Mouse (Mus musculus) neural tube, embryonic 11.5 days (tissue): ENCODE data around the gene Pten. TPM values are rescaled to one million over a fixed set of nuclear protein-coding genes. Genes with fewer than 3 reads are reported as not detected.

Experiments
- ATAC-seq: fragments of 200-750 bp; cut with Nextera tagmentation; 2 replicates; pipeline ENCODE4 v1.8.0; 2017; ENCODE audit warnings: moderate number of reproducible peaks, mild to moderate bottlenecking, moderate TSS enrichment, moderate library complexity; ENCODE audit not compliant: insufficient read depth, low FRiP score, low TSS enrichment
- DNase-seq: peaks from one replicate; pipeline ENCODE4 v3.0.0-alpha.2; 2015; ENCODE audit warnings: low spot score
- H3K27ac ChIP-seq: fragments of 300-500 bp; sonication (generic); 2 replicates; pipeline ENCODE4 v1.5.1; 2014; ENCODE audit warnings: low read depth, mild to moderate bottlenecking, low read length
- H3K27me3 ChIP-seq: fragments of 300-500 bp; sonication (generic); 2 replicates; pipeline ENCODE4 v1.6.1; 2014; ENCODE audit warnings: mild to moderate bottlenecking, low read length, mixed read lengths; ENCODE audit not compliant: control insufficient read depth, insufficient read depth
- H3K36me3 ChIP-seq: fragments of 300-500 bp; sonication (generic); 2 replicates; pipeline ENCODE4 v1.6.1; 2014; ENCODE audit warnings: mild to moderate bottlenecking, low read length, moderate library complexity, mixed read lengths; ENCODE audit not compliant: control insufficient read depth, insufficient read depth
- H3K4me1 ChIP-seq: fragments of 300-500 bp; sonication (generic); 2 replicates; pipeline ENCODE4 v1.6.1; 2014; ENCODE audit warnings: low read length, mixed read lengths; ENCODE audit not compliant: control insufficient read depth, insufficient read depth
- H3K4me2 ChIP-seq: fragments of 300-500 bp; sonication (generic); 2 replicates; pipeline ENCODE4 v1.6.1; 2014; ENCODE audit warnings: low read depth, mild to moderate bottlenecking, moderate library complexity
- H3K4me3 ChIP-seq: fragments of 300-500 bp; sonication (generic); 2 replicates; pipeline ENCODE4 v1.5.1; 2014; ENCODE audit warnings: low read depth, low read length
- H3K9ac ChIP-seq: fragments of 300-500 bp; sonication (generic); 2 replicates; pipeline ENCODE4 v1.6.1; 2014; ENCODE audit warnings: mild to moderate bottlenecking, low read length
- H3K9me3 ChIP-seq: fragments of 300-500 bp; sonication (generic); 2 replicates; pipeline ENCODE4 v1.6.1; 2016; ENCODE audit warnings: low read length; ENCODE audit not compliant: control insufficient read depth
- WGBS: fragments of 180-500 bp; shearing (Covaris S2); extraction: QIAGEN DNeasy Blood & Tissue Kit; methylation state at CpG from one replicate; pipeline ENCODE4 v1.1.7; 2014; 5-methylcytosine and 5-hydroxymethylcytosine counted together
- polyA plus RNA-seq: library from polyadenylated mRNA; unstranded; fragments of >200 nt; fragmentation: Nextera tagmentation; extraction: Ambion mirVana; gene quantifications from 2 replicates; pipeline ENCODE4 v1.2.1, GENCODE M21; 2014

Gene Pten
- polyA plus RNA-seq, 1 experiment from 2014 or later = 8.2 TPM

DNA sequence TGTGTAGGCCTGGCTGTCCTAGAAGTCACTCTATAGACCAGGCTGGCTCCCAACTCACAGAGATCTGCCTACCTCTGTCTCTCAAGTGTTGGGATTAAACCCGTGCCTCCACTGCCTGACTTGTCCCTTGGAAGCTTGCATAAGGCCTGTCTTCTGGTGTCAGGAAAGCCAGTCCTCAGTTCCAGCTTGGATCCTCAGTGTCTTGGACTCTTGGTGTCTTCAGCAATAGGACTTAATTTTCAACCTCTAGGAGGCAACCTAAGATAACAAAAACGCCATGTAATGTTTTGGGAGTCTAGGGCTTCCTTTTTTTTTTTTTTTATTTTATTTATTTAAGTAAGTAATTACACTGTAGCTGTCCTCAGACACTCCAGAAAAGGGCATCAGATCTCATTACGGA, 39.7 kb upstream of the Pten start:
- Histone ChIP-seq H3K9ac (no peak overlapping the region), H3K4me2 (no peak overlapping the region), H3K27ac (no peak overlapping the region), H3K9me3 (no peaks in the 10 kb centered on the region), H3K4me3 (no peak overlapping the region), H3K36me3 (no peaks in the 10 kb centered on the region), H3K27me3 (no peaks in the 10 kb centered on the region), H3K4me1 (no peaks in the 10 kb centered on the region)
- WGBS = 66% methylated on average over 3 of the region's 3 CpGs
- DNase-seq (no peak), ATAC-seq (no peak)

- WGBS = 92% methylated on average over 1 of the region's 1 CpGs
- H3K4me3 ChIP-seq = no peak overlapping the region
- no peak for ATAC-seq
These were observed 37.0 kb upstream of the Pten start for GRCm38 (mm10) chr19:32720319-32720718.

GRCm38 (mm10) chr19:32723817-32724216, 33.5 kb upstream of the Pten start:
- no peak overlapping the region for H3K9ac ChIP-seq
- H3K36me3 ChIP-seq = no peaks in the 10 kb centered on the region
- H3K27me3 ChIP-seq = no peaks in the 10 kb centered on the region
- 7% methylated on average over 7 of the region's 7 CpGs for WGBS
- H3K27ac ChIP-seq = no peak overlapping the region
- peaks cover 21% of the 10 kb centered on the region for H3K4me1 ChIP-seq
- no peak overlapping the region for H3K4me3 ChIP-seq
- H3K4me2 ChIP-seq = no peak overlapping the region
- H3K9me3 ChIP-seq = no peaks in the 10 kb centered on the region
- DNase-seq (peak; percentile 30), ATAC-seq (no peak; the same call in 1 of the 2 replicates)

More at GRCm38 (mm10) chr19:32720319-32720718, 37.0 kb upstream of the Pten start:
- peaks cover 10% of the 10 kb centered on the region for H3K4me1 ChIP-seq
- H3K27me3 ChIP-seq = no peaks in the 10 kb centered on the region
- no peak for DNase-seq
- no peak overlapping the region for H3K4me2 ChIP-seq
- no peaks in the 10 kb centered on the region for H3K9me3 ChIP-seq
- H3K36me3 ChIP-seq = no peaks in the 10 kb centered on the region
- H3K9ac ChIP-seq = no peak overlapping the region
- no peak overlapping the region for H3K27ac ChIP-seq

DNA sequence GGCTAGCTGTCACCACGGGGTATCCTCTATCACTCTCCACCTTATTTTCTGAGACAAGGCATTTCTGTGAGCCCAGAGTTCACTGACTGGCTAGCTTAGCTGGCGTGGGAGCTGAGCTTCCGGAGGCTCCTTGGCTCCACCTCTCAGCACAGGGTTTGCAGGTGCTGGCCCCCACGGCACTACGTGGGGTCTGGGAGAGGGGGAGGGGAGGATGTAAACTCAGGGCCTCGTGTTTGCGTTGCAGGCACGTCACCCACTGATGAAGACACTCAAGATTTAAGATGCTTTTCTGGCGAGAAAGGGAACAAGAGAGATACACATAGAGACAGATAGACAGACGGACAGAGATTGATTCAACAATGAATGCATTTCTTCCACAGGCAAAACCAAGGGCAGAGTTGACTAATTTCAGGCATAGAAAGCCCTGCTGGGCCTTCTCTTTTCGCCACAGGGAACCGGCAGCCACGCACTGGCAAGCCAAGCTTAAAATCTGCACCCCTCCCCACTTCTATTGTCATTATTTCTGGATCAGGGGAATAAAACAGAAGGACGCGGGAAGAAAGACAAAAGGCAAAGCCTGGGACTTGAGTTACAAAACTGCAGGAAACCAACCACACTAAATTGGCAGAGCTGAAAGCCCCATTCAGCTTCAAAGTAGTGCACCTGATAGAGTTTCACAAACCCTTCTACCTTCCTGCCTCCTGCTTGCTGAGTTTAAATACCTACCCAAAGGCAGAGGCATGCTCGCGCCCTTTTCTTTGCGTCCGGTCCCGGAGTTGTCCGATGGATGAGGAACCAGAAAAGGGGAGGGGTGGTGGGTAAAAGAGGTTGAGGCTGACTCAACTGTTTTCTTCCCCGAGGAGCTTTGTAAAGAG, 30.6 kb upstream of the Pten start:
- H3K27me3 ChIP-seq = no peaks in the 10 kb centered on the region
- peak; percentile 51 for ATAC-seq
- peak; percentile 54 for DNase-seq
- H3K4me1 ChIP-seq = peaks cover 21% of the 10 kb centered on the region
- H3K4me2 ChIP-seq = peak overlapping the region; percentile 35
- 1% methylated on average over 22 of the region's 22 CpGs for WGBS
- no peaks in the 10 kb centered on the region for H3K9me3 ChIP-seq
- H3K9ac ChIP-seq = peak overlapping the region; percentile 20
- 0 out of 2 replicates have a peak overlapping the region, but pooled peaks have one; percentile 21 for H3K27ac ChIP-seq
- no peaks in the 10 kb centered on the region for H3K36me3 ChIP-seq
- H3K4me3 ChIP-seq = peak overlapping the region; percentile 3; the same call in 1 of the 2 replicates

GRCm38 (mm10) chr19:32729785-32730184, 27.5 kb upstream of the Pten start:
- no peak for ATAC-seq
- H3K9ac ChIP-seq = no peak overlapping the region

DNA sequence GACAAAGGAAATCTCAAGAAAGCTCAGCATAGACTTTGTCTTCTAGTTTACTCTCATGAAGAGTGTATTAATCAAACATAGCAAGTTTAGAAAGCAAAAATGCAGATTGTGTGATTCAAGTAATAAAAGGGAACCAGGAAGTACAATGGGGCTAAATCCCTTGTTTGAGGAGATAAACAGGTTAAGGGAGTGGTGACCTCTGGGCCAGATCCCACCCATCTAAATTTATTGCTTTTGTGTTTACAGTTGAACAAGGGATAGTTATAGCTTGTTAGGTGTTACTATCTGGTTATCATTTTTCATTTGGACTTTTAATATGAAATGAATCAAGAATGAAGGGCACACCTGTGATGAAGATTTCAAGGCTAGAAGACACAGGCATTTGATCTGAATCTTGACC, 24.4 kb upstream of the Pten start:
- Histone ChIP-seq H3K4me2 (no peak overlapping the region), H3K9me3 (no peaks in the 10 kb centered on the region), H3K4me3 (no peak overlapping the region), H3K4me1 (no peaks in the 10 kb centered on the region), H3K27me3 (no peaks in the 10 kb centered on the region), H3K27ac (no peak overlapping the region), H3K36me3 (no peaks in the 10 kb centered on the region), H3K9ac (no peak overlapping the region)
- DNase-seq (no peak), ATAC-seq (no peak)

More at GRCm38 (mm10) chr19:32729785-32730184, 27.5 kb upstream of the Pten start:
- no peak overlapping the region for H3K4me3 ChIP-seq
- no peaks in the 10 kb centered on the region for H3K36me3 ChIP-seq
- H3K9me3 ChIP-seq = no peaks in the 10 kb centered on the region
- DNase-seq = no peak
- no peaks in the 10 kb centered on the region for H3K27me3 ChIP-seq
- WGBS = 92% methylated on average over 4 of the region's 4 CpGs
- H3K27ac ChIP-seq = no peak overlapping the region
- peaks cover 11% of the 10 kb centered on the region; the same call in 1 of the 2 replicates for H3K4me1 ChIP-seq
- no peak overlapping the region for H3K4me2 ChIP-seq

DNA sequence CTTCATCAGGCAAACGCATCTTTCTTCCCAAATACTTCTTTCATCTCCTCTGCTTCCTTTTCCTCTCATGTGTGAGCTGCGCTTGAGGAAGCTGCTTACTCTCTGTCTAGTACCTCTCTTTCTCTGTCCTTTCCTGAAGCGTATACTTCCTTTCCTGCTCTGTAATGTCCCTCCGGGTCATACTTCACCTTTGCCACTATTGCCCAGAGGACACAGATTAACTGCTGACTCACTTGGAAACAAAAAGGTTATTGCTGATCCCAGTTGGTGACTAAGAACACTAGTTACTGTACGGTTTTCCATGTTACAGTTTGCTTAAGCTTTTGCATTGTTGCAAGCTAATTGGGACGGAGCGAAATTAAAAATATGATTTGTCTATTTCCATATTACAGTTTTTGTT, 19.5 kb upstream of the Pten start:
- ATAC-seq (no peak), DNase-seq (no peak)
- Histone ChIP-seq H3K4me1 (no peaks in the 10 kb centered on the region), H3K27ac (no peak overlapping the region), H3K36me3 (no peaks in the 10 kb centered on the region), H3K9me3 (no peaks in the 10 kb centered on the region), H3K9ac (no peak overlapping the region), H3K4me2 (no peak overlapping the region), H3K4me3 (no peak overlapping the region), H3K27me3 (no peaks in the 10 kb centered on the region)
- WGBS = 88% methylated on average over 7 of the region's 7 CpGs

DNA sequence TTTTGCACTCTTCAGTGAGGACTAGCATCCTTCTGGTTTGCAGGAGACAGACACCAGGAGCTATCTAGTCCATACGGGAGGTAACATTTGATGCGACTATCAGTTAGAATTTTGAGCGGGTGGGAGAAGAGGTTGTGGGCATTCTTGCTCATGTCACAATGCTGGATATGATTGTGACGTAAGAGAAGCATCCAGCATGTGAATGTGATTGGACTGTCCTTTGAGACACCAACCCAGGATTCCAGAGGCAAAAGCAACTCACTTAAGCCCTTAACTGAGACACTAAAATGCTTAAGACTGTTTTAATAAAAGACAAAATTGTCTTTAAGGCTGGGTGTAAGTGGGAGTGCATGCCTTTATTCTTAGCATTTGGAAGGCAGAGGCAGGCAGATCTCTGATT, 17.6 kb upstream of the Pten start, which contains the start of gene Atad1:
Atad1 (minus strand) TSS at position 101 of the 400 bp plus-strand sequence.
- no peaks in the 10 kb centered on the region for H3K4me1 ChIP-seq
- no peak within 1 kb of the TSS for H3K27ac ChIP-seq
- no peaks in the 10 kb centered on the region for H3K36me3 ChIP-seq
- H3K4me3 ChIP-seq = no peak within 1 kb of the TSS
- WGBS = 97% methylated on average over 4 of the region's 4 CpGs
- no peaks in the 10 kb centered on the region for H3K9me3 ChIP-seq
- H3K27me3 ChIP-seq = no peaks in the 10 kb centered on the region
- H3K4me2 ChIP-seq = no peak within 1 kb of the TSS
- no peak for ATAC-seq
- H3K9ac ChIP-seq = no peak within 1 kb of the TSS
- no peak for DNase-seq
